Mouse (Mus musculus): ENCODE measurements around the gene Gabrp. TPM values are rescaled to one million over a fixed set of nuclear protein-coding genes. Genes with fewer than 3 reads are reported as not detected.

Gabrp gene
- polyA plus RNA-seq, 1 experiment from 2014 or later: 7.1 TPM

DNA sequence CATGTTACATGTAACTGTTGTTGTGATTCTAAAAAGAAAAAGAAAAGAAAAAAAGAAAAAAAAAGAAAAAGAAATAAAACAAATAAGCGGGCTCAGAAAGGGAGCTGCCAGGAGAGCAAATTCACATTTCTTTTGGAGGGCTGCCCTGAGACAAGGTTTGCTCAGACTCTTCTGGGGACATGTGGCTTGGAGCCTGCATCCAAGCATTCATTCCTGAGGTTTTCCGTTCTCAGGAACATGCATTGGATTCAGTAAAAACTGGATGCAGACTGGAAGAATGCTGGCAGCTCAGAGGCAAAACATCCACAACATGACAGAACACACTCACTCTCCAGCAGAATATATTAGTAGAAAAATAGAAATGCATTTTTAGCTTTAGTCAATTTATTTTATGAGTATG, 14.8 kb downstream of the Gabrp start:
- ATAC-seq (ENCODE audit: low FRiP score, low read depth): no peak
- Histone ChIP-seq H3K9ac (replicated peaks) (no peak overlapping the region), H3K4me1 (no peaks in the 10 kb centered on the region)

DNA sequence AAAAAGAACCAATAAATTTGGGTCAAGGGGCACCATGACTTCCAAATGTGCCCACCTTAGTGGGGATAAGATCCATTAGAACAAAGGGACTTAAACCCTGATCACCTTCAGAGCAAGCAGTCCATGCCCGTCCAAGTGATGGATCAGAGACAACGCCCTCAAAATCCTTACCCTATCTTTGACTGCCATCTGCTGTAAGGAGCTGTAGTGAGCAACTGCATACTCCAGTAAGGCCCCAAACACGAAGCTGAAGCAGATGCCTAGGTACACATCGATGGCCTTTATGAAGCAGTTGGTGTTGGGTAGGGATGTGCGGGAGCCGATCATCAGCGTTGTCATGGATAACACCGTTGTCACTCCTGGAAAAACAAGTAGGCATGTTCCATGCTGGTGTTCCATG, 24.6 kb downstream of the Gabrp start:
- H3K27me3 ChIP-seq: no peaks in the 10 kb centered on the region
- WGBS: 87% methylated on average over 8 of the region's 8 CpGs
- H3K4me3 ChIP-seq: no peak overlapping the region
- H3K9me3 ChIP-seq: no peaks in the 10 kb centered on the region
- no peak overlapping the region for H3K9ac ChIP-seq (replicated peaks)
- H3K4me1 ChIP-seq: no peaks in the 10 kb centered on the region
- no peak overlapping the region for H3K27ac ChIP-seq (replicated peaks)
- no peaks in the 10 kb centered on the region for H3K36me3 ChIP-seq
- H3K4me2 ChIP-seq (replicated peaks): no peak overlapping the region
- no peak for ATAC-seq (ENCODE audit: low FRiP score, low read depth)

More for the DNA sequence above, 14.8 kb downstream of the Gabrp start:
- Histone ChIP-seq H3K27ac (replicated peaks) (no peak overlapping the region), H3K4me3 (no peak overlapping the region), H3K27me3 (no peaks in the 10 kb centered on the region), H3K9me3 (no peaks in the 10 kb centered on the region), H3K4me2 (replicated peaks) (no peak overlapping the region), H3K36me3 (no peaks in the 10 kb centered on the region)
- 87% methylated on average over 2 of the region's 2 CpGs for whole genome bisulfite sequencing

DNA sequence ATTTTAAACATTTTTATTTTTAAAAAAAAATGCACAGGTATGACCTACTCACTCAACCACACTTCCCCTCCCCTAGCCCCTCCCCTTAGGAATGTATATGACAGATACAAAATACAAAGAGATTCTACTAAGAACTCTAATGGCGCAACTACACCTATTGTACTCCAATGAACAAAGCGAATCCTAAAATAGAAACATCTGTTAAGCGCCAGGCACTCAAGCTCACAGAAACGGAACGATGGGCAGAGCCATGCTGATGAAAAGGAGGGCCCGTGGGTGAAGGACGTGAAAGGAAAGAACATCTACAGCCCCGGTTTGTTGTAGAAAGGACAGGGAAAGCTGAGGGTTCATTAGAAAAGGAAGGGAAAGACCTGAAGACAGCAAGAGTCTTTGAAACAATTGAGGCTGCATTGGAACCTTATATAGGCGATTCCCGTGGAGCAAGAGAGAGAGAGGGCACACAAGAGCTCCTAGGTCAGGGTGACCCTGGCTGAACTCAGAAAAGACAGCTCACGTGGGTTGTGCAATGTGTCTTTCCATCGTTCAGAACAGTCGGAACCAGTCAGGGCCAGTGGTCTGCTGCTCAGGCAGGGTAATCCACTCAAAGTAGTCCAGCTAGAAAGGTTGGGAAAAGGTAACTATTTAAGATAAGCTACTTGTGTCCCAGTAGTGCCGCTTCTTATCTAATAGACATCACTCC, 27.7 kb downstream of the Gabrp start:
- Histone ChIP-seq H3K9me3 (no peaks in the 10 kb centered on the region), H3K4me1 (no peaks in the 10 kb centered on the region), H3K4me2 (replicated peaks) (no peak overlapping the region), H3K4me3 (no peak overlapping the region), H3K36me3 (no peaks in the 10 kb centered on the region), H3K9ac (replicated peaks) (no peak overlapping the region), H3K27ac (replicated peaks) (no peak overlapping the region), H3K27me3 (no peaks in the 10 kb centered on the region)
- ATAC-seq (ENCODE audit: low FRiP score, low read depth): no peak
- 72% methylated on average over 14 of the region's 14 CpGs for WGBS

- Histone ChIP-seq H3K4me3 (no peak overlapping the region), H3K27ac (replicated peaks) (no peak overlapping the region), H3K4me2 (replicated peaks) (no peak overlapping the region), H3K36me3 (no peaks in the 10 kb centered on the region), H3K9me3 (no peaks in the 10 kb centered on the region), H3K9ac (replicated peaks) (no peak overlapping the region), H3K4me1 (no peaks in the 10 kb centered on the region), H3K27me3 (no peaks in the 10 kb centered on the region)
- 90% methylated on average over 2 of the region's 2 CpGs for WGBS
- ATAC-seq (ENCODE audit: low FRiP score, low read depth): no peak
Observed at GRCm38 (mm10) chr11:33547386-33547785, 31.4 kb downstream of the Gabrp start.

GRCm38 (mm10) chr11:33544945-33545344, 33.8 kb downstream of the Gabrp start:
- Histone ChIP-seq H3K27me3 (no peaks in the 10 kb centered on the region), H3K4me2 (replicated peaks) (no peak overlapping the region), H3K36me3 (no peaks in the 10 kb centered on the region), H3K27ac (replicated peaks) (no peak overlapping the region), H3K9me3 (no peaks in the 10 kb centered on the region), H3K4me1 (no peaks in the 10 kb centered on the region), H3K9ac (replicated peaks) (no peak overlapping the region), H3K4me3 (no peak overlapping the region)
- no peak for ATAC-seq (ENCODE audit: low FRiP score, low read depth)
- 96% methylated on average over 2 of the region's 2 CpGs for WGBS

GRCm38 (mm10) chr11:33544121-33544520, 34.6 kb downstream of the Gabrp start:
- Histone ChIP-seq H3K4me1 (no peaks in the 10 kb centered on the region), H3K4me2 (replicated peaks) (no peak overlapping the region), H3K4me3 (no peak overlapping the region), H3K9ac (replicated peaks) (no peak overlapping the region), H3K27ac (replicated peaks) (no peak overlapping the region), H3K27me3 (no peaks in the 10 kb centered on the region), H3K9me3 (no peaks in the 10 kb centered on the region), H3K36me3 (no peaks in the 10 kb centered on the region)
- ATAC-seq (ENCODE audit: low FRiP score, low read depth): no peak
- WGBS: 66% methylated on average over 11 of the region's 11 CpGs

DNA sequence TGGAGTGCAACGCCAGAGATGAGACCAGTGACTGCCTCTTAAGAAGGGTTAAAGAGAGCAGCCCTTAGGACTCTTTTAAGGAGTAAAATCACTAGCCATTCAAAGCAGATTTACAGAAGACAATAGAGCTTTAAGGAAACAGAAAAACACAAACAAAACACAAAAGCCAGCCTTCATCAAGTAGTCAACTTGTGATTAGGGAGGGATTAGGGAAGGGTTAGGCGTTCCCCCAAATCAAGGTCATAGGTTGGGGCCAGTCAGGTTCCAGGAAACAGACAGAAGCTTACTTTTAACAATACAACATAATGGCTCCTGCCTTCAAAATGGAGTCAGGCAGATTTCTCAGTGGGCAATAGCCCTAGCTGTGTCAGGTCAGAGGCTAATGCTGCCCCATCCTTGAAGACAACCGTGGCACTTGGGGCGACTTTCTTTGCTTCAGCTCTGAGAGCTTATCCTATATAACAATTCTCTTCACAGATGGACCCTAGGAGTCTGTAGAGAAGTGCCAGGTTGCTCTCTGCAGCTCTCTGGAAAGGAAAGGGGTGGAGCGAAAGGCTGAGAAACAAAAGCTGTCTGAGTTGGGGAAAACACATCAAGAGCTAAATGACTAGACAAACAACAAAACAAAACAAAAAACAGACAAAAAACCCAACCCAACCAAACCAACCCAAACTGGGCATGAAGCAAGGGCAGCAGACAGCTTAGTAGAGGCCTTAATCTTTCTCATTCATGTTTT, 41.2 kb downstream of the Gabrp start:
- no peak overlapping the region for H3K4me3 ChIP-seq
- no peaks in the 10 kb centered on the region for H3K36me3 ChIP-seq
- ATAC-seq (ENCODE audit: low FRiP score, low read depth): no peak
- H3K4me1 ChIP-seq: no peaks in the 10 kb centered on the region
- no peaks in the 10 kb centered on the region for H3K27me3 ChIP-seq
- no peak overlapping the region for H3K27ac ChIP-seq (replicated peaks)
- WGBS: 32% methylated on average over 5 of the region's 5 CpGs
- H3K9me3 ChIP-seq: no peaks in the 10 kb centered on the region
- H3K4me2 ChIP-seq (replicated peaks): no peak overlapping the region
- no peak overlapping the region for H3K9ac ChIP-seq (replicated peaks)

GRCm38 (mm10) chr11:33536636-33537035, 42.1 kb downstream of the Gabrp start:
- 78% methylated on average over 3 of the region's 3 CpGs for WGBS
- Histone ChIP-seq H3K9ac (replicated peaks) (no peak overlapping the region), H3K4me1 (no peaks in the 10 kb centered on the region), H3K36me3 (no peaks in the 10 kb centered on the region), H3K27ac (replicated peaks) (no peak overlapping the region), H3K27me3 (no peaks in the 10 kb centered on the region), H3K4me2 (replicated peaks) (no peak overlapping the region), H3K9me3 (no peaks in the 10 kb centered on the region), H3K4me3 (no peak overlapping the region)
- ATAC-seq (ENCODE audit: low FRiP score, low read depth): no peak

DNA sequence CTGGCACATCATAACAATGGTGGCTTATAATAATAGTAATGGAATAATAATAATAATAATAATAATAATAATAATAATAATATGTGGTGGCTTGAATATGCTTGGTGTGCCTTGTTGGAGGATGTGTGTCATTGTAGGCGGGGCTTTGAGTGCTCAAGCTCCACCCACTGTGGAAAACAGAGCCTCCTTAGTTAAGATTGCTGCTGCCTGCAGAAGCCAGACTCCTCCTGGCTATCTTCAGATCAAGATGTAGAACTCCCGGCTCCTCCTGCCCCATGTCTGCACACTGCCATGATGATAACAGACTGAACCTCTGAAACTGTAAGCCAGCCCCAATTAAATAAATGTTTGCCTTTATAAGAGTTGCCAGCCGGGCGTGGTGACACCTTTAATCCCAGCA, 44.2 kb downstream of the Gabrp start:
- Histone ChIP-seq H3K9ac (replicated peaks) (no peak overlapping the region), H3K9me3 (no peaks in the 10 kb centered on the region), H3K4me1 (no peaks in the 10 kb centered on the region), H3K36me3 (no peaks in the 10 kb centered on the region), H3K4me3 (no peak overlapping the region), H3K4me2 (replicated peaks) (no peak overlapping the region), H3K27me3 (no peaks in the 10 kb centered on the region), H3K27ac (replicated peaks) (no peak overlapping the region)
- 90% methylated on average over 4 of the region's 4 CpGs for WGBS
- ATAC-seq (ENCODE audit: low FRiP score, low read depth): no peak

- no peak for ATAC-seq (ENCODE audit: low FRiP score, low read depth)
- H3K27ac ChIP-seq (replicated peaks): no peak overlapping the region
- no peak overlapping the region for H3K4me3 ChIP-seq
- no peaks in the 10 kb centered on the region for H3K4me1 ChIP-seq
- H3K9ac ChIP-seq (replicated peaks): no peak overlapping the region
- 59% methylated on average over 3 of the region's 3 CpGs for WGBS
- no peaks in the 10 kb centered on the region for H3K27me3 ChIP-seq
- no peak overlapping the region for H3K4me2 ChIP-seq (replicated peaks)
- H3K9me3 ChIP-seq: no peaks in the 10 kb centered on the region
- H3K36me3 ChIP-seq: no peaks in the 10 kb centered on the region
Observed at GRCm38 (mm10) chr11:33533577-33533976, 45.2 kb downstream of the Gabrp start.

- Histone ChIP-seq H3K4me2 (replicated peaks) (no peak overlapping the region), H3K4me3 (no peak overlapping the region), H3K27ac (replicated peaks) (no peak overlapping the region), H3K9me3 (no peaks in the 10 kb centered on the region), H3K4me1 (no peaks in the 10 kb centered on the region), H3K27me3 (no peaks in the 10 kb centered on the region), H3K36me3 (no peaks in the 10 kb centered on the region), H3K9ac (replicated peaks) (no peak overlapping the region)
- WGBS: 85% methylated on average over 2 of the region's 2 CpGs
- ATAC-seq (ENCODE audit: low FRiP score, low read depth): no peak
Observed at GRCm38 (mm10) chr11:33529576-33529975, 49.2 kb downstream of the Gabrp start.

- peak within 1 kb of the TSS; percentile 92 for H3K27ac ChIP-seq (replicated peaks)
- no peaks in the 10 kb centered on the region for H3K27me3 ChIP-seq
- H3K36me3 ChIP-seq: no peaks in the 10 kb centered on the region
- 1% methylated on average over 42 of the region's 72 CpGs for WGBS
- peak within 1 kb of the TSS; percentile 67 for H3K4me2 ChIP-seq (replicated peaks)
- no peaks in the 10 kb centered on the region for H3K9me3 ChIP-seq
- H3K4me1 ChIP-seq: 0 out of 2 replicates have a peak, but pooled peaks cover 8% of the 10 kb centered on the region
- ATAC-seq (ENCODE audit: low FRiP score, low read depth): peak; percentile 91
- H3K9ac ChIP-seq (replicated peaks): peak within 1 kb of the TSS; percentile 91
- H3K4me3 ChIP-seq: peak within 1 kb of the TSS; percentile 92
Observed at GRCm38 (mm10) chr11:33513376-33513991, 65.3 kb downstream of the Gabrp start, which contains the start of gene Ranbp17. Ranbp17 (minus strand) TSS chr11:33513746.

All from midbrain, embryonic 12.5 days (tissue).